Mouse (Mus musculus) 3T3-L1 (cell line): ENCODE measurements at regions not wholly inside any gene's neighbourhood (a gene's known extent, or its start where the extent isn't known, plus 50 kb on each side); places are given as distances from the start of the nearest gene placed in this dataset.

Experiments used
- DNase-seq: peaks from one replicate; pipeline ENCODE4 v3.0.0-alpha.2; 2015; ENCODE audit warnings: low read depth, low spot score

- DNase-seq = no peak
Observed at GRCm38 (mm10) chr15:36427334-36427733, 580.2 kb downstream of the Zfp706 start.

DNA sequence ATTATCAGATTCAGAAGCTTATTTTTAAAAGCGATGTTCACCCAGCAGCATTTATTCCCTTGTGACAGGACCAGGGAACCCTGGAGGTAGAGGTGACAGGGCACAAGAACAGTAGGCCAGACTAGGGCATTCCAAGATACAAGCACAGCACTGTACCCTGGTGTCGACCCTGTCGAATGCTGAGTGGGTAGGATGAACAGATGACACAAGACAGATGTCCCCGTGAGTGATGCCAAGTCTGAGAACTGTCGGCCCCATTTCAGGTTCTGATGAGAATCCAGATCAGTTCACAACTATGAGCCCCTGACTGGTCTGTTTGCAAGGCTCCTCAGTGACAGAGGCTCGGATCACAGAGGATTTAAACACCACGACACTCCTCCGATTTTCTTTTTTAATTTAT, 581.7 kb downstream of the Zfp706 start:
- DNase-seq = no peak

DNA sequence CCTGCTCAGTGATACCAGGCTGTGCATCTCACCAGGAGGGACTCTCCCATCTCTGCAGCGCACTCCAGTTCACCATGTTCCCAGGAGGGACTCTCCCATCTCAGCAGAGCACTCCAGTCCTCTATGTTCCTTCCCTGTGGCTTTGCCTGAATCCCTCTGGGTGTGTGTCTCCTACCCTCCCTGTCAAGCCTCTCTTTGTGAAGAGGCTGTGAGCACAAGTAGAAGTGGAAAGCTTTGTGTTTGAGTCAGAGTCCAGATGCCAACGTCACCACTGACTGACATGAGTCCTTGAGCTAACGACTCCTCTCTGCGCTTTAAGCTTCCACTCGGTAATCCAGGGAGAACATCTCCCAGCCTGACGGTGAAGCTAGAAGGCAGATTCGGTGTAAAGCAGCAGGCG, 583.5 kb downstream of the Zfp706 start:
- DNase-seq = no peak

DNA sequence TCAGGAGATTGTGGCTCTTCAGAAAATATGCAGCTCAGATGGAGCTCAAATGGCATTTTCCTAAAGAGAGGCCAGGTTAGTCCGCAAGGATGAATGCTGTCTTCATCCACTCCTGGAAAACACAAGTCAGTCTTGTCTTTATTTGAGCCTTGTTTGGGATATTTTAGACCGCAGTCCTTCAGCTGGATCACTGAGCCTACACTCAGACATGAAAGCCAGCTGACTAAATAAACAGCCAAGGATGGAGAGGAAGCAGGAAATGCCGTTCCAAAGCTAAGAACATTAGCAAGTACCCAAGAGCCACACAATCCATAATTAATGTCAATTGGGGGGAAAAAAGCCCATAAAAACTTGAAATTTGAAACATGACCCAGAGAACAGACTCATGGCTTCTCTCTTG, 584.8 kb downstream of the Zfp706 start:
- no peak for DNase-seq

- DNase-seq = no peak
Observed at GRCm38 (mm10) chr15:36419943-36420480, 587.6 kb downstream of the Zfp706 start.

DNA sequence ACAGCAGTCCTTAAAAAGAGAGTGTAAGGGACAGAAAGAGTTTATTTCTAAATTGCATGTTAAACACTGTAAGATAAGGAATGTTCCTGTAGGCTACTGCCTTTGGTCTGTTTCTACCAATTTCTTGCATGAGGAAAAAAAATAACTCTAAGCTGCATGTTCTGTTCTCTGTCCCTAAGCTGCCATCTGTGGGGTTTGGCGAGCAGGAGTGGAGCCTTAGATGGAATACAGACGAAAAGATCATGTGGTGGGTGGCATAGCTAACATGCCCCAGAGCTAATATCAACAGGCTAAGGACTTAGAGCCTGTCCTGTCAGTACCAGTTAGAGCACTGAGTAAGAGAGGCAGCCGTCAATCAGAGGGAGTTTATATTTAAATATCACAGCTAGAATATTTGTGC, 590.1 kb downstream of the Zfp706 start:
- DNase-seq = no peak

- DNase-seq = no peak
Observed at GRCm38 (mm10) chr15:36415552-36416249, 591.9 kb downstream of the Zfp706 start.

GRCm38 (mm10) chr15:36412016-36412415, 595.6 kb downstream of the Zfp706 start:
- no peak for DNase-seq

GRCm38 (mm10) chr15:36405446-36405845, 602.1 kb downstream of the Zfp706 start:
- no peak for DNase-seq

DNA sequence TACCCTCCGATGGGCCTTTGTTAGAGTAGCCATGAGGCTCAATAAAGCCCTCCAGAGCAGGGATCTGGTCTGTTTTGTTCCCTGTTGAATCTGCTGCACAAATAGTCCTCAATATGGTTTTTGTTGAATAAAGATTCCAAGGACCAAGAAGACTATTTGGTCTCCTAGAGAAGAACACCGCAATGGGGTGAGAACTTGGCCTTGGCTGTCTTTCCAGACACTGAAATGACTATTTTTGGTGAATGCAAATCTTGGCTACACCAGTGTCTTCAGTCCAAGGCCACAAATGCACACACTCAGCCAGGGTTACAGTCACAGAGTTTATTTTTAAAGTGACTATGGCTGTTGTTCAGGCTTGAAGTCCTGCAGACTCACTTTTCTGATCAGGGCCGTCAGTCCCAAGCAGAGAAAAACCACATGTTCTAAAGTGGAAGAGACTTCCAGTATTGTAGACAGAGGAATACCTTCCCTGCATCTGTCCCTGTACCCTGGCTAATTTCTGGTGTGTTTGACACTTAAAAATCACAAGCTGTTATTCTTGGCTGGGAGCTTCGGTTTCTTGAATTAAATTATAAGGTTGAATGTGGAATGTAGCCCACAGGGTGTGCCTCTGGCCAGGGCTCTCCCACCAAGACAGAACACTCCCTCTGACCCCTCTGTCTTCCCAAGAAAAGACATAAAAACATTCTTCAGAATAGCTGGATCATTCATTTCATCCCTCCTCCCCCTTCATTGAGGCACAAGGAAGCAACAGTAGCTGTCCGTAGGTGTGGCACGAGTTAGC, 604.0 kb downstream of the Zfp706 start:
- no peak for DNase-seq

- no peak for DNase-seq
Observed at GRCm38 (mm10) chr15:36402051-36402450, 605.5 kb downstream of the Zfp706 start.

DNA sequence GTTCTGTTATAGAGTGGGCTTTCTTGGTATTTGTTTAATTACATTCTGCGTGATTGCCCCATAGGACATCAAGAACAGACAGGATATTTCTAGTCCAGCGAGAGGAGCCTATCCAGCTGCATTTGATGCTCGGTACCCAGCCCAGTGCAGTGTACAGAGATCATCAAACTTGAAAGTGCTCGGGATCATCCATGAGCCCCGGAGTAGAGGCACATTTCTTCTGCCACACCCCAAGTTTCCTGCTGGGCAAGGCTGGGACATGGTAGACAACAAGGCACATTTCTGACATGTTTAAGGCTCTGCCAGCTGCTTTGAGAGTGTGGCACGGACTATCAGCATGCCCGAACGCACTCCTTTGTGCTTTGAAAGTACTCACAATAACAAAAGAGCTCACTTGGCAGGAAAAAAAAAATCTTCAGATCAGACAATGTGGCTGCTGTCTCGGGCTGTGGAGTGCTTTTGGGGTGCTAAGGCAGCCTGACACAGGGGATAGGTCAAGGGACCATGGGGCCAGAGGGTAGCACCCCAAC, 607.2 kb downstream of the Zfp706 start:
- no peak for DNase-seq

GRCm38 (mm10) chr15:36399355-36400012, 608.1 kb downstream of the Zfp706 start:
- DNase-seq = no peak

GRCm38 (mm10) chr15:36398099-36398982, 609.2 kb downstream of the Zfp706 start:
- no peak for DNase-seq

- no peak for DNase-seq
Observed at GRCm38 (mm10) chr15:36396791-36397190, 610.8 kb downstream of the Zfp706 start.

GRCm38 (mm10) chr15:36396245-36396644, 611.3 kb downstream of the Zfp706 start:
- DNase-seq = no peak

GRCm38 (mm10) chr15:36395672-36396050, 611.9 kb downstream of the Zfp706 start:
- no peak for DNase-seq

GRCm38 (mm10) chr15:36394914-36395671, 612.5 kb downstream of the Zfp706 start:
- no peak for DNase-seq

- DNase-seq = no peak
Observed at GRCm38 (mm10) chr15:36389775-36390174, 617.8 kb downstream of the Zfp706 start.

DNA sequence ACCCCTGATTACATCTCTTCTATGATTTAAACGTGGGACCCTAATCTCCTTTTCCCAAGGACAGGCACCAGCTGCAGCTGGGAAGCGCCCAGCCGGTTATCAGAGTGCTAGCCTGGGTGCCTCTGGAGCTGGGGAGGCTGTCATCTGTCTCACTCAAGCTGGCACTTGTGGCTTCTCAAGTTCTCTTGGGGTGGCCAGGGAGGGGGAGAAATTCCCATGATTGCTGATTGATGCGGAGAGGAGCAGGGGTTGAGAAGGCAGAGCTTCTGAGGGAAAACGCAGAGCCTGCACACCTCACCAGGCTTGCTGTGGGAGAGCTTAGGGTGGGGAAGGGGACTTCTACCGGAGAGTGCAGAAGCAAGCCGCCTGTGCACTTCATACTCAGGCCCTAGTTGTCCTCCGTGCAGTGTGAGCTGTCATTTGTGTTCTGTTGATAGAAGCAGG, 626.3 kb downstream of the Zfp706 start:
- no peak for DNase-seq
